Mouse (Mus musculus) kidney, adult 2 months (tissue): ENCODE results near the gene Fdx1l.

Experiments used
- CTCF ChIP-seq: fragments of 200-500 bp; conservative IDR thresholded peaks from 2 replicates; pipeline ENCODE4 v1.5.1; 2011; ENCODE audit warnings: low read depth, mild to moderate bottlenecking, control low read depth, low read length, moderate library complexity, mixed read lengths; ENCODE audit not compliant: insufficient read depth, insufficient read length
- POLR2A ChIP-seq: fragments of 200-500 bp; IDR thresholded peaks from one replicate; pipeline ENCODE4 v1.6.1; 2011; ENCODE audit warnings: low read depth, low read length, control low read depth

- TF ChIP-seq CTCF (no peak), POLR2A (no peak)
These were observed 32.5 kb upstream of the Fdx1l start for GRCm38 (mm10) chr9:21105760-21106564.
